31 mouse cellular contexts compared by ENCODE assay signal in genomic region chr5:36479735-36480134, GRCm38 (mm10). TPM values are rescaled to one million over a fixed set of nuclear protein-coding genes. Genes with fewer than 3 reads are reported as not detected.
DNase-seq lines count a peak whose midpoint lies in the region; ATAC-seq and TF ChIP-seq lines count a peak whose summit lies in the region.
"Had no signal": no experiment of that assay in that cellular context is flagged by ENCODE, and none has a peak within 500 bp of the region (broad histone marks: within the 10 kb centered on the region; RNA-seq: fewer than 3 reads in every experiment).

No protein-coding gene starts in this region.

- H3K27me3 ChIP-seq in heart, adult 2 months (ENCODE audit: control insufficient read depth, insufficient read depth, low read length) = no peaks in the 10 kb centered on the region
- no peaks in the 10 kb centered on the region for H3K27me3 ChIP-seq in liver, adult 2 months (ENCODE audit: control insufficient read depth, insufficient read depth, low read length)
- H3K27me3 ChIP-seq in liver, postnatal 0 days (ENCODE audit: insufficient read depth, low read length) = no peaks in the 10 kb centered on the region; the same call in 1 of the 2 replicates
- H3K27me3 ChIP-seq: intestine, embryonic 15.5 days; neural tube, embryonic 12.5 days; Patski had no signal

- no peak for TF ChIP-seq EP300 in heart, adult 2 months (IDR thresholded peaks at IDR 0.05; ENCODE audit: insufficient read depth, low read depth, low read length)
- TF ChIP-seq EP300 in liver, postnatal 0 days (IDR thresholded peaks at IDR 0.05; ENCODE audit: low read depth) = no peak

- H3K4me1 ChIP-seq in heart, adult 2 months (ENCODE audit: control insufficient read depth, insufficient read depth, low read length) = peaks cover 34% of the 10 kb centered on the region
- peaks cover 34% of the 10 kb centered on the region for H3K4me1 ChIP-seq in liver, adult 2 months (ENCODE audit: control insufficient read depth, insufficient read depth, low read length)
- peaks cover 44% of the 10 kb centered on the region for H3K4me1 ChIP-seq in liver, postnatal 0 days (ENCODE audit: insufficient read depth)

- DNase-seq in heart, adult 2 months = no peak
- DNase-seq in heart, postnatal 4 days = no peak
- DNase-seq in liver, adult 2 months (ENCODE audit: extremely low read depth, low read depth, low spot score) = no peak
- DNase-seq in liver, postnatal 0 days = no peak
- peak; percentile 55 for DNase-seq in lung, postnatal 36 days
- no peak for DNase-seq in lung, postnatal 10 days
- DNase-seq in right cerebral cortex, postnatal 10 days (ENCODE audit: low spot score in 2 of 2) = no peak
- DNase-seq: adrenal gland, postnatal 14 days; cerebellum, adult 18-20 months; cerebellum, postnatal 14 days; gastrocnemius, postnatal 10 days; heart, postnatal 36 days; kidney, adult 2 months; kidney, postnatal 36 days; layer of hippocampus, postnatal 36 days; left cerebral cortex, postnatal 4 days; right cerebral cortex, adult 18-20 months; right cerebral cortex, postnatal 4 days; thymus, adult 18-20 months; thymus, postnatal 25 days had no signal

- no peak for ATAC-seq in liver, postnatal 0 days
- ATAC-seq: forebrain, embryonic 16.5 days; hindbrain, postnatal 0 days; intestine, embryonic 15.5 days; Patski had no signal

- 28% methylated on average over 2 of the region's 2 CpGs for WGBS in heart, adult 2 months
- 57% methylated on average over 2 of the region's 2 CpGs for whole genome bisulfite sequencing in liver, adult 2 months
- WGBS in liver, postnatal 0 days (ENCODE audit: insufficient replicate concordance) = 53% methylated on average over 2 of the region's 2 CpGs

- TF ChIP-seq CTCF in heart, adult 2 months (IDR thresholded peaks at IDR 0.05) = no peak
- no peak for TF ChIP-seq CTCF in liver, adult 2 months (IDR thresholded peaks at IDR 0.05; ENCODE audit: low read depth, low read length)
- TF ChIP-seq CTCF in liver, postnatal 0 days (IDR thresholded peaks at IDR 0.05; ENCODE audit: low read depth) = no peak

- H3K36me3 ChIP-seq in heart, adult 2 months (ENCODE audit: control insufficient read depth, insufficient read depth, low read length) = peaks cover 16% of the 10 kb centered on the region
- no peaks in the 10 kb centered on the region for H3K36me3 ChIP-seq in liver, adult 2 months (ENCODE audit: control insufficient read depth, insufficient read depth, low read length)
- peaks cover 7% of the 10 kb centered on the region; the same call in 1 of the 2 replicates for H3K36me3 ChIP-seq in liver, postnatal 0 days (replicated peaks; ENCODE audit: insufficient read depth, low read length)
- H3K36me3 ChIP-seq: heart, embryonic 15.5 days had no signal

- H3K9ac ChIP-seq in heart, adult 2 months (ENCODE audit: low read depth, low read length) = no peak overlapping the region
- H3K9ac ChIP-seq in liver, adult 2 months (ENCODE audit: low read depth, low read length) = no peak overlapping the region
- H3K9ac ChIP-seq in liver, postnatal 0 days (replicated peaks) = no peak overlapping the region
- H3K9ac ChIP-seq: intestine, embryonic 15.5 days; neural tube, embryonic 12.5 days had no signal

- TF ChIP-seq POLR2A in heart, adult 2 months (IDR thresholded peaks at IDR 0.05; ENCODE audit: insufficient read depth, low read depth, low read length) = no peak
- TF ChIP-seq POLR2A in liver, adult 2 months (IDR thresholded peaks at IDR 0.05; ENCODE audit: extremely low read depth, insufficient read depth, low read length) = no peak

- H3K4me2 ChIP-seq in liver, postnatal 0 days (ENCODE audit: low read depth, low read length) = no peak overlapping the region
- H3K4me2 ChIP-seq: heart, embryonic 15.5 days; intestine, embryonic 15.5 days; neural tube, embryonic 12.5 days had no signal

- no peak overlapping the region for H3K4me3 ChIP-seq in heart, adult 2 months
- no peak overlapping the region for H3K4me3 ChIP-seq in liver, adult 2 months (ENCODE audit: insufficient read depth, low read depth, low read length)
- H3K4me3 ChIP-seq in liver, postnatal 0 days (ENCODE audit: low read depth, low read length) = no peak overlapping the region
- H3K4me3 ChIP-seq: erythroblast, embryonic 14.5 days; heart, embryonic 15.5 days; intestine, embryonic 15.5 days; midbrain, embryonic 10.5 days; myocyte; neural tube, embryonic 12.5 days had no signal

- no peaks in the 10 kb centered on the region for H3K9me3 ChIP-seq in liver, postnatal 0 days (ENCODE audit: low read length)
- H3K9me3 ChIP-seq: heart, embryonic 15.5 days; intestine, embryonic 15.5 days; midbrain, embryonic 10.5 days; neural tube, embryonic 12.5 days had no signal

- peaks cover 11% of the 10 kb centered on the region for H3K79me2 ChIP-seq in heart, adult 2 months (replicated peaks; ENCODE audit: control insufficient read depth, insufficient read depth, low read length)
- H3K79me2 ChIP-seq in liver, adult 2 months (ENCODE audit: control insufficient read depth, insufficient read depth, low read length) = peaks cover 37% of the 10 kb centered on the region

- H3K27ac ChIP-seq in heart, adult 2 months = peak overlapping the region; percentile 68
- H3K27ac ChIP-seq in liver, adult 2 months (replicated peaks; ENCODE audit: insufficient read depth, low read depth, low read length) = 0 out of 2 replicates have a peak overlapping the region, but pooled peaks have one; percentile 3
- H3K27ac ChIP-seq in liver, postnatal 0 days (ENCODE audit: low read depth) = no peak overlapping the region
- H3K27ac ChIP-seq: heart, embryonic 15.5 days; hindbrain, postnatal 0 days; intestine, embryonic 15.5 days; macrophage; midbrain, embryonic 10.5 days; neural tube, embryonic 12.5 days; stomach, postnatal 0 days had no signal

- intact Hi-C loops in heart, adult 2 months (cut with DNase I) = no loop called here

RNA-seq across cellular contexts. Expression of gene Tada2b, which starts 4.3 kb away (rescaled TPM):
- 10 to 100 TPM; 13.5 to 16.9 TPM for total RNA-seq in heart, adult 2 months (2021)
- 8.5 and 11.5 TPM in 2 replicates for polyA plus RNA-seq in heart, adult 2 months (2012; rRNA removed)
- total RNA-seq in heart, postnatal 4 days (2021) = 10 to 100 TPM; 18.9 to 21.3 TPM
- total RNA-seq in liver, adult 2 months (2014; rRNA removed) = 5.1 and 6.0 TPM in 2 replicates
- 13.6 and 14.4 TPM in 2 replicates for polyA plus RNA-seq in liver, adult 2 months (2012; rRNA removed)
- polyA plus RNA-seq in liver, postnatal 0 days (2015; fragmentation: Nextera tagmentation; extraction: Ambion mirVana) = 1.2 and 1.4 TPM in 2 replicates

RNA-seq across cellular contexts. Expression of gene Ccdc96, which starts 4.7 kb away (rescaled TPM):
- under 1 TPM; 0.21 to 0.39 TPM for total RNA-seq in heart, adult 2 months (2021)
- polyA plus RNA-seq in heart, adult 2 months (2012; rRNA removed) = 0.09 and 0.14 TPM in 2 replicates
- under 1 TPM; 0.19 to 0.23 TPM for total RNA-seq in heart, postnatal 4 days (2021)
- total RNA-seq in liver, adult 2 months (2014; rRNA removed) = not detected in 2 replicates
- polyA plus RNA-seq in liver, adult 2 months (2012; rRNA removed) = 0.10 TPM in 1 of 2 replicates, not detected in the other
- 0.06 and 0.13 TPM in 2 replicates for polyA plus RNA-seq in liver, postnatal 0 days (2015; fragmentation: Nextera tagmentation; extraction: Ambion mirVana)

RNA-seq across cellular contexts. Expression of gene Grpel1, which starts 14.9 kb away (rescaled TPM):
- 10 to 100 TPM; 52.1 to 64.3 TPM for total RNA-seq in heart, adult 2 months (2021)
- polyA plus RNA-seq in heart, adult 2 months (2012; rRNA removed) = 29.8 and 35.5 TPM in 2 replicates
- 10 to 100 TPM; 58.3 to 61.5 TPM for total RNA-seq in heart, postnatal 4 days (2021)
- total RNA-seq in liver, adult 2 months (2014; rRNA removed) = 42.0 and 44.5 TPM in 2 replicates
- polyA plus RNA-seq in liver, adult 2 months (2012; rRNA removed) = 42.8 and 55.1 TPM in 2 replicates
- polyA plus RNA-seq in liver, postnatal 0 days (2015; fragmentation: Nextera tagmentation; extraction: Ambion mirVana) = 61.2 and 62.1 TPM in 2 replicates
